Mouse (Mus musculus) cortical plate, adult 2 months (tissue): ENCODE data around the gene Ngb. TPM values are rescaled to one million over a fixed set of nuclear protein-coding genes. Genes with fewer than 3 reads are reported as not detected.

Source experiments
- H3K27ac ChIP-seq: fragments of 200-500 bp; 2 replicates; pipeline ENCODE4 v1.5.1; 2012; ENCODE audit warnings: low read length, control low read depth, inconsistent platforms; ENCODE audit not compliant: insufficient read depth
- H3K4me1 ChIP-seq: fragments of 200-500 bp; 2 replicates; pipeline ENCODE4 v1.6.1; 2011; ENCODE audit warnings: low read length; ENCODE audit not compliant: control insufficient read depth, insufficient read depth
- H3K4me3 ChIP-seq: fragments of 200-500 bp; 2 replicates; pipeline ENCODE4 v1.5.1; 2011; ENCODE audit warnings: mild to moderate bottlenecking, low read length, control low read depth; ENCODE audit not compliant: insufficient read depth
- CTCF ChIP-seq: fragments of 200-500 bp; IDR thresholded peaks from 2 replicates; pipeline ENCODE4 v1.5.1; 2011; ENCODE audit warnings: mild to moderate bottlenecking, control low read depth, low read length; ENCODE audit not compliant: insufficient read depth; ENCODE audit errors: extremely low read depth
- POLR2A ChIP-seq: fragments of 200-500 bp; IDR thresholded peaks from 2 replicates; pipeline ENCODE4 v1.6.1; 2011; ENCODE audit warnings: mild to moderate bottlenecking, low read length, control low read depth; ENCODE audit not compliant: insufficient read depth; ENCODE audit errors: extremely low read depth
- polyA plus RNA-seq: library from polyadenylated mRNA; depleted of rRNA; stranded (reverse); fragments of >200 nt; gene quantifications from 2 replicates; pipeline ENCODE4 v1.2.3, GENCODE M21; 2012; rRNA removed

Gene Ngb
- polyA plus RNA-seq, 1 experiment = 8.9 TPM

- no peak overlapping the region for H3K27ac ChIP-seq
- no peak overlapping the region for H3K4me3 ChIP-seq
- TF ChIP-seq POLR2A (no peak), CTCF (no peak)
- H3K4me1 ChIP-seq = 0 out of 2 replicates have a peak, but pooled peaks cover 2% of the 10 kb centered on the region
Observed at GRCm38 (mm10) chr12:87065446-87065845, 36.9 kb downstream of the Ngb start.

- H3K27ac ChIP-seq = no peak overlapping the region
- no peak for TF ChIP-seq CTCF
- no peak for TF ChIP-seq POLR2A
- no peak overlapping the region for H3K4me3 ChIP-seq
- H3K4me1 ChIP-seq = peaks cover under 1% of the 10 kb centered on the region; the same call in 1 of the 2 replicates
Observed at GRCm38 (mm10) chr12:87057066-87057465, 45.3 kb downstream of the Ngb start.

GRCm38 (mm10) chr12:87054873-87055272, 47.5 kb downstream of the Ngb start:
- TF ChIP-seq CTCF = no peak
- no peak for TF ChIP-seq POLR2A
- Histone ChIP-seq H3K4me3 (no peak overlapping the region), H3K27ac (no peak overlapping the region), H3K4me1 (peaks cover 3% of the 10 kb centered on the region; the same call in 1 of the 2 replicates)

GRCm38 (mm10) chr12:87052661-87053321, 49.5 kb downstream of the Ngb start:
- H3K27ac ChIP-seq = no peak overlapping the region

GRCm38 (mm10) chr12:87047536-87047935, 54.8 kb downstream of the Ngb start:
- H3K4me3 ChIP-seq = no peak overlapping the region
- H3K4me1 ChIP-seq = peaks cover 22% of the 10 kb centered on the region

More at GRCm38 (mm10) chr12:87052661-87053321, 49.5 kb downstream of the Ngb start:
- H3K4me3 ChIP-seq = no peak overlapping the region
- peaks cover 5% of the 10 kb centered on the region for H3K4me1 ChIP-seq
- TF ChIP-seq CTCF (peak; percentile 95), POLR2A (no peak)

More at GRCm38 (mm10) chr12:87047536-87047935, 54.8 kb downstream of the Ngb start:
- TF ChIP-seq CTCF = no peak
- no peak for TF ChIP-seq POLR2A
- no peak overlapping the region for H3K27ac ChIP-seq

Other genes starting within 250 kb of the Ngb start
- 35.7 and 37.1 TPM in 2 replicates for gene Irf2bpl, start 217.7 kb downstream of the Ngb start, polyA plus RNA-seq
- 83.7 and 84.4 TPM in 2 replicates for gene Cipc, start 155.5 kb downstream of the Ngb start, polyA plus RNA-seq
- 61.1 and 65.1 TPM in 2 replicates for gene Zdhhc22, start 112.1 kb downstream of the Ngb start, polyA plus RNA-seq
- gene Tmem63c, start 81.2 kb downstream of the Ngb start, polyA plus RNA-seq = 39.0 and 41.3 TPM in 2 replicates
- gene Gstz1, start 44.6 kb upstream of the Ngb start, polyA plus RNA-seq = 93.6 and 96.5 TPM in 2 replicates
- gene Pomt2, start 45.4 kb upstream of the Ngb start, polyA plus RNA-seq = 19.0 and 19.3 TPM in 2 replicates
- 2.8 and 3.4 TPM in 2 replicates for gene Samd15, start 97.2 kb upstream of the Ngb start, polyA plus RNA-seq
- gene Tmed8, start 97.9 kb upstream of the Ngb start, polyA plus RNA-seq = 20.5 and 21.5 TPM in 2 replicates
- 2.0 and 2.5 TPM in 2 replicates for gene Noxred1, start 136.2 kb upstream of the Ngb start, polyA plus RNA-seq
- gene Vipas39, start 163.7 kb upstream of the Ngb start, polyA plus RNA-seq = 61.0 and 64.0 TPM in 2 replicates
- gene Ahsa1, start 163.9 kb upstream of the Ngb start, polyA plus RNA-seq = 179 and 189 TPM in 2 replicates
- 0.23 and 0.25 TPM in 2 replicates for gene Ism2, start 197.2 kb upstream of the Ngb start, polyA plus RNA-seq